Mouse (Mus musculus) heart, adult 9 months (tissue): ENCODE data around the gene Vangl1.
"Not testable (repeated sequence)": the region's sequence is repeated elsewhere in the genome, so short reads cannot be mapped to it uniquely, and the experiment has no call there.

Source experiments
- DNase-seq, 2 experiments: peaks; one replicate each; pipeline ENCODE4 v3.0.0; 2022; ENCODE audit warnings: low spot score in 2 of 2

The Vangl1 gene

DNA sequence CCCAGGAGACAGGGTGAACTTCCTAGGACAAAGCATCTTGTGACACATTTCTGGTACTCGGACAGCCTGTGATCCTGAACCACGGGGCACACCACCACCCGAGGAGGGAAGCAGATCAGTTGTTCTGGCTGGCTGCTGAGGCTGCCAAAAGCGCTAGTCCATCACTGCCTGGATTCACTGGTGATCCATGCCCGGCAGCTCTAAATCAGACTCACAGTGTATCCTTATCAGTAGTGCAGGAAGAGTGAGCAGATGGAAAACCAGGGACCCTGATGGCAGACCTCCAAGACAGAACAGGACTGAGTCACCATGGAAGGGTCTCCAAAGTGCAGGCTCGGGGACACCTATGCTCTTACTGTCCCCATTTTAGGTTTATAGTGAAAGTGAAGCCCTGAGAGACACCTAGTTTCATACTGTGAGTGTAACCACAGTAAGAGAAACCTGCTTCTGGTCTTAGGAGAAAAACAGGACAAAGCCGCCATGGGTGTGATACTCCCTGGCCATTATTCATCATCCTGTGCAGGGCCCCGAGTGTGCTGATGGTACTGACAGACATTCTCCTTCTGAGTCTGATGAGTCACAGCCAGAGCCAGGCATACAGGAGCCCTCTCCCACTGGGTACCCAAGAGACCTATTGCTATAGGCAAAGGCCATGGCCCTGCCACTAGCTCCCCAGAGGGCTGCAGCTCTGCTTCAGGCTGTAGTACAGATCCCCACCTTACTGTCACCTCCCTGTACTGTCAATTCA lies 30.2 kb downstream of the Vangl1 start:
- no peak for DNase-seq

DNA sequence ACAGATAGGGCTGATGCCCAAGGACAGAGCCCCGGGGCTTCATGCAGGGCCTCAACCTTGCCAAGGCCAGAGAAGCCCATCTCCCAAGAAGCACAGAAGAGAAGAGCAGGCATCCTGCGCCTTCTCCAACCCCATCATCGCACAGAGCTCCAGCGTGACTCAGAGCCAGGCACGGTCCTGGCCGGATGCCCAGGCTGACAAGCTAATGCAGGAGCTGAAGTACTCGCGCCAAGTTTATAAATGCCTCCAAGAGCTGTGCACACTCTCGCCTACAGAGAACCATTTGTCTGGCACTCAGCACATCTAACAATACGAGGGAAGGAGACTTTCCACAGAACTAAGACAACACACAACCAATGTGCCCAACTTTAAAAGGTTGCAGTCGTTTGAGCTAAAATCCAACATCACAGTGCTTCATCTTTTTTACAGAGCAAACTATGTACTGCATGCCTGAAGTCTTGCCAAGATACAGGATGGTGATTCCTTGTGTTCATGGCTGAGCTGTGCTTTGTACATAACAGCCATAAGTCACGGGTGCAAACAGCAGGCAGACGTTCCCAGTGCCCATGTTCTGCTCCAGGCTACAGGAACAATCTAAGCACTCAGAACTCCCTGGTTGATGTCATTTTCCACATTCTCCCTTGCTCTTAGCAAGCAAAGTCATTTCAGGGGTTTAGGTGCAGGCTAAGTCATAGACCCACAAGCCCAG lies 35.1 kb downstream of the Vangl1 start:
- DNase-seq, result peak; percentile 86 to 92

DNA sequence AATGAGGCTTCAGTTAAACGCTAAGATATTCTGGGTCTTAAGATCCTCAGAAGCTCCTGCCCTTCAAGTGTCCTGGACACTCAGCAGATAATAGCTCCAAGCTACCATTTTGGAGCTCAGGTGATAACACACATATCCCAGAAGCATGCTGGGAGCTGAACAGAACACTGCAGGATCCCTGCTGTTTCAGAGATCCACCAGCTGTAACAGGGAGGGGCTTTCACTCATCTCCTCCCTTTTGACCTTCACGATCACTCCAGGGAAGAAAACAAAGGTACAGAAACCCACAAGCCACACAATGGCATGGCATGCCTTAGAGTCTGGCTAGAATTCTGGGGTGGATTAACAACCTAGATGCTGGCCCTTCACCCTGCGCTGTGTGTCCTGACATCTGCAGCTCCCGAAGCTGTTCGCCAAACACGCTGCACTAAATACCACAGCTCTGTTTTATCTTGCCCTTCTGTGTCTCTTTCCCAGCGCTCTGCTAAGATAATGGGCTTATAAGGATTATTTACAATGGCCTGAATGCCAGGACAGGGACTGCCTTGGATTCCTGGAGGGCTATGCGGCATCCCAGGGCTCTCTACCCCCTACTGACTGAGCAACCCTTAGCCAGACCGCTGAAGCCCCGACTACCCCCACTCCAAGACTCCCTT lies 36.8 kb downstream of the Vangl1 start:
- DNase-seq, result no peak

DNA sequence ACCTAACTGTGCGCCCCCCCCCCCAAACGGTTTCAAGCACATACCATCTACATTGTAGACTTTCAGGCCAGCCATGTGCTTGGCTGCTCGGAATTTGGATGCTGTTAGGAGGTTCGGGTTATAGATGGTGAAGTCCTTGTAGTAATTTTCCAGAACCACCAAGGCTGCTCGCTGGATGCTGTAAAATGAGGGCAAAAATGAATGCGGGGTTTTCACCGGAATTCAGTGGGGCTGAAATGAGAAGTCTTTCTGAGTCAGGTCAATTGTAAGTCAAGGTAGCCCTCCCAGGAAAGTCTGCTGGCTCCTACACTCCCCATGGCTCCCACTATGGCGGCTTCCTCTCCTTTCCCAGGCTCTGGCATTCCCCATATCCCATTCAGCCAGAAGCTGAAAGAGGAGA lies 37.7 kb downstream of the Vangl1 start:
- DNase-seq, result no peak

DNA sequence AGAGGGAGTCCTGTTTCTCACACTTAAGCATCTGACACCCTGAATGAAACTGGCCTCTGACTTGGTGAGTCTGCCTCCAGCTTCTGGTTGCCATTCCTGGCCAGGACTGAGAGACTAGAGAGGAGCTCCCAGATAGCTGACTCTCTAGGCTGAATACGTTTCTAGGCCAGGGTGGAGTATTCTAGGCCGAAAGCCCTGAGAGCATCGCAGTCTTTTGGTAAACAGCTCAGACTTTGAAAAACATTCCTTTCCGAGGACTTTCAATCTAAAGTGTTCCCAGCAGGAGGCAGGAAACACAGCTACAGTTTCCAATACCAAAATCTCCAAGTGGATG lies 38.2 kb downstream of the Vangl1 start:
- DNase-seq, result no peak

DNA sequence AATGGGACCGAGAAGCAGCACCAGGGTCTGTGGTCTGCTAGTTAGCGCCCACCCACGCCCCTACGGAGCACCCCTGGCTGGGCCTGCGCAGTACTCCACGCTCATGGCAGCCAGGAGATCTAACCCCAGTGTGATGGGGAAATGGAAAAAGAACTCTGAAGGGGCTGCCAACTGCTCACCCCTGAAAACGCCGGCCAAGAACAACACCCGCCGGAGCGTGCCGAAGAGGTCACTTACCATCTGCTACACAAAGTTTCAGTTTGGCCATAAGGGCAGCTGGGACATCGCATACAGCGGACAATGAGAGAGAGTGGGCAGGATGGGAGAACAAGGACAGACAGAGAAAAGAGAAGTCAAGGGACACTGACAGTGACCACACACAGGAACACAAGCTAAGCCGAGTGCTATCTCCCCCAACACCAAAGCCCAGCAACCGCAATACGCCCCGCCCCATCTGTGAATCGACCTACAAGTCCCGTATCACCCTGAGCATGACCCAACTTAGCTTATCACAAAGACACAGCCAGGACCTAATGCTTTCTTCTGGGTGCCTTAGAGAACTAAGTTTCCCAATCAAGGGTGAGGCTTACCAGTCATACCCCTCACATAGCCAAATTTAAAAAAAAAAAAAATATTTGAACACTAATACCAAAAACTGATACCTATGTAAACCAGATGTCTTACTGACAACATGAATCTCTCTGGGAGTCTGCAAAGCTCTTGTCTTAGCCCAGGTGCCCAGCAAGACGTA lies 38.8 kb downstream of the Vangl1 start:
- DNase-seq, result peak; percentile 18

DNA sequence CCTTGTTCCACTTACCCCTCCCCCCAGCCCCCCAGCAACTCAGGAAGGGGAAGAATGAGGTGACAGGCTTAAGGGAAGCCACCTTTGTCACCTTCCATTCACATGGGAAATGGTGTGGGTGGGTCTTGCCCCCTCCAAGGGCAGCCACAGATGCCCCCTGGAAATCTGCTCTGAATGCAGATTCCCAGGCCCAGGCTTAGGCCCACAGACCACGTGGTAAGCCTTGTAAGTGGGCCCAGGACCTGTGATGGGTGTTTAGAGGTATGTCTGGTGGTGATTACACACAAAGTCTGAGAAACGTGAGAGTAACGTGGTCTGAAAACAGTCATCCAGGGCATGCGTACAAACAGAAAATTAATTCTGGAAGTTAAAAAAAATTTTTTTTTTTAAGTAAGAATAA lies 39.6 kb downstream of the Vangl1 start:
- DNase-seq, result no peak

DNA sequence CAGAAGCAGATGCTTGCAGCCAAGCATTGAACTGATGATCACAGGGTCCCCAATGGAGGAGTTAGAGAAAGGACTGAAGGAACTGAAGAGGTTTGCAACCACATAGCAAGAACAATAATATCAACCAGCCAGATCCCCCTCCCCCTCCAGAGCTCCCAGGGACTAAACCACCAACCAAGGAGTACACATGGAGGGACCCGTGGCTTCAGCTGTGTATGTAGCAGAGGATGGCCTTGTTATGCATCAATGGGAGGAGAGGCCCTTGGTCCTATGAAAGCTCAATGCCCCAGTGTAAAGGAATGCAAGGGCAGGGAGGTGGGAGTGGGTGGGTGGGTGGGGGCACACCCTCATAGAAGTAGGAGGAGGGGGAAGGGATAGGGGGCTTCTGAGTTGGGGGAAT lies 40.6 kb downstream of the Vangl1 start:
- DNase-seq, result not testable (repeated sequence)

DNA sequence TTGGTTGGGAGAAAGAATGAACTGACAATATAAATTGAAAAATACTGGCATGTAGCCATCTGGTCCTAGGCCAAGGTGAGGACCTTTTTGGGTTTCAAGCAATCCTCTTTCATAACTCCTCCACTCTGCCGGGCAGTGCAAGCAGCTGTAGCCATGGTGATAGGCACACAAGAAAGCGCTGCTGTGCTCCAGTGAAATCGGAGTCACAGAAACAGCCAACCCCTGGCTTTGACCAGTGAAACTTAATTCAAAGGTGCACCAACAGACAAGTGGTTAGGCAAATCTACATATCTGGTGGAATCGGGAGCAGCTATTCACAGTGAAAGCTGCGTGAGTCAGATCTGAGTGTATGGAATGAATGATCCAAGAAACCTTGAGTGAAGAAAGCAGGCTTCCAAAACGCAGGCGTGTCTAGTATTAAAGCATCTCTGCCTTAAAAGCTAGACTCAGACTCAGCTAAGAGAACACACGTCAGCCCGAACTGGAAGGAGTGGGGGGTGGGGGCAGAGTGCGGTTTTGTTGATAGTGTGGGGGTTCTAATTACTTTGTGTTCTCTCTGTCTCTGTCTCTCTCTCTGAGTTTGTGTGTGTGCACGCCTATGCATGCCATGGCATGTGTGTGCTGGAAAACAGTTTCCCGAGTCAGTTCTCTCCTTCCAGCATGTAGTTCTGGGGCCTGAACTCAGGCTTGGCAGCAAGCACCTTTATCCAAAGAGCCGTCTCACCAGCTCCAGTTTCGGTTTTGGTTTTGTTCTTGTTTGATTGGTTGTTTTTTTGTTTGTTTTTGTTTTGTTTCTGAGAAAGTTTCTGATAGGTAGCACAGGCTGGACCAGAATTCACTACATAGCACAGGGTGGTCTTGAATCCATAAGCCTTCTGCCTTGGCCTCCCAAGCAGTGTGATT lies 44.8 kb downstream of the Vangl1 start:
- peak in 1 of 2 experiments; percentile 39 for DNase-seq

DNA sequence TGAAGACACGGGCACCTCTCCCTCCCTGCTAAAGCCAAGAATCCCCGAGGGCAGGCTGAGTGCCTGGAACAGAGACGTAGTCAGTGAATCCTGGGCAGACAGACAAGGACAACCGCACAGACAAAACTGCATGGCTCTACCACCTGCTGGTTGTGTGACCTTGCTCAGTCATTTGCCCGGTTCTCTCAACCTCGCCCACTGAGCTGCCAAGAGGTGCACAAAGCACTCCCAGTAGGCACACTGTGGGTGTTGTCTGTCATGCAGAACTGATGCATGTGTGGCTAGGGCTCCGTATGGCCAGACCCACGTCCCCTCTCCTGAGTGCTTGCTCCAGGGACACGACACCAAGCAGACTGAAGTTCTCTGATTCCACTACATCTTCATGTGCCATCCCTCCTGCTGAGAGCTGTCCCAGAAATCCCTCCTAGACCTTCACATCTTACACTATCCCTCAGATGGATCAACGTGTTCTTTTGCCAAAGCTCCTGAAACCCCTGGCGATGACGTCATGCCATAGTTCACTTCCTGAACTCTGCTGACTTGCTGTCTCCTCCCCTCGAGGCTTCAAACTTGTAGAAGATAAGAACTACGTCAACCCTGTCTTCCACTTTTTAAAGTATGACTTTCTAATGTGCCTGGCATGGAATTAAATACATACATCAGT lies 45.6 kb downstream of the Vangl1 start:
- DNase-seq, result no peak

DNA sequence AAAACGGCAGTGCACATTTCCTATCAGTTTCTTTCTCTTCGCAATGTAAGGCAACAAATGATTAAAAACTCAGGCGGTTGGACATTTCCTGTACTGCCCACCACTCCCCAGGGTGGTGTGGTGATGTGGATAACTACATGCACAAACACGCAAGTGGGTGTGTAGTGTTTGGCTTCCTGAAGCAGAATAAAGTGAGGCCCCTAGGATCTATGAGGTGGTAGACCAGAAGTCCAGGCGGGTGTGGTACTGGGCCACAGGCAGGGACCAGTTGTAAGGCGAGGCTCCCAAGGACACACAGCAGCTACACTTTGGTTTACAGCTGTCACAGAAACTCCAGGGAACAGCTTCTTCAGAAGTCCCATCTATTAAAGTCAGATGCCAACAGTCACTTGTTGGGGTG lies 46.8 kb downstream of the Vangl1 start:
- DNase-seq, result no peak

DNA sequence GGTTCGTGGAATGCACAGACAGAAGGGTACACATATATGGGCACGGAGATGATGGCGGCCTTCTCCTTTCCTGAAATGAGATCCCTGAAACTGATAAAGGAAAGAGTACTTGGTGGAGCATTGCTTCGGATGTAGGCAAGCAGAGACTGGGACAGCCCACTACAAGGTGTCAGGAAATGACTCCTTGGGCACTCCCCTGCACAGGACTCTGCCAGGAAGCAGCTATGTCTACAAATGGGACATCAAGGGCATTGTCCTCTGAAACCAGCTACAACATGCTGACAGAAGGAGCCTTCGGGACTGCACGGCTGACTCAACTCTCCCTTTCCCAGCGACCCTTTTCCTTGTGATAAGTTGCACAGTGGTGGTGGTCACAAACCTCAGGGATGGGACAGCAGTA lies 47.8 kb downstream of the Vangl1 start:
- DNase-seq, result no peak

DNA sequence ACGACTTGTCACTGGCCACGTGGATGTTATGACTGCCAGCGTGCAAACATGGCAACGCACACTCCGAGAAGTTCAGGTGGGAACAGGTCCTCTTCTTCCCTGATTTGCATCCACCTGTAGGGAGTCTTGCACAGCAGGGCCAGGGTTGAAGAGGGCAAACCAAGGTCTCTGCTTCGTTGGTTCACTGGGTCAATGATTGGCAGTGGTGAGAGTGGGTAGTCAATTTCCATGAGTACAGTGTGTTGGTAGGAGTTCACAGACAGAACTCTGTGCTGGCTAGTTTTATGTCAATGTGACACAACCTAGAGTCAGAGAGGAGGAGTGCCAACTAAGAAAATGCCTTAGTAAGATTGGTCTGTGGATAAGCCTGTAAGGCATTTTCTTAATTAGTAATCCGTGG lies 50.4 kb downstream of the Vangl1 start:
- DNase-seq, result no peak

DNA sequence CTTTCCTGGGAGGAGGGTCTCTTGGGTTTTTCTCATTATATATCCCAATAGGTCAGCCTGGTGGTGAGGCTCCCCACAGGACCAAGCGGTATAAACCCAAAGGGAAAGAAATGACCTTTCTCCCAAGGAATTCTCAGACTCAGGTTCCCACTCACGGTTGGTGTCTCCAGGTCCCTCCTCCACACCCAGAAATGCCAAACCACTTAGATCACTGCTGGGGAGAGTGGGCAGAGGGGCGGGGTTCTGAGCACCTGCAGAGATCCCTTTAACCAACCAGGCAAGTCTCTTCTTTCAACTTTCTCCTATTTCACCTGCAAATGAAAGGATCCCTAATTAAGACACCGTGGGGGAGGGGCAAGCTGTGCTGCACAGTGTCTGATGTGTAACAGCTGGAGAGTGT lies 51.6 kb downstream of the Vangl1 start:
- DNase-seq, result no peak

DNA sequence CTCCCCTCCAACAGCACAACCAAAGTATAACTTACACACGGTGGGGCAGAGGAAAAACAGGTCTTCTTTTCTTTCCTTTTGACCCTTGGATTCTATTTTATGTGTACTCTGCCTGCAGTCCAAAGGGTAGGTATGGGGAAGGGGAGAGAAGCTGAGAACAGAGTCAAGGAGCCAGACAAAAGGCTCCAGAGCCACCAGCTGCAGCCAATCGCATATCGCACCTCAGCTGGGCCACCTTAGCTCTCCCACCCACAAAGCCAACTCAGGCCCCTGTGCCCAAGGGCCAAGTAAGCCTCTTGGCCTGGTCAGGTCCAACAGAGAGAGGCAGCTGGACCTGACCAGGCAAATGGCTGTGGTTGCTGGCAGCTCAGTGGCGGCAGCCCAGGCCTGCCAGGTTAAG lies 52.0 kb downstream of the Vangl1 start:
- no peak for DNase-seq

DNA sequence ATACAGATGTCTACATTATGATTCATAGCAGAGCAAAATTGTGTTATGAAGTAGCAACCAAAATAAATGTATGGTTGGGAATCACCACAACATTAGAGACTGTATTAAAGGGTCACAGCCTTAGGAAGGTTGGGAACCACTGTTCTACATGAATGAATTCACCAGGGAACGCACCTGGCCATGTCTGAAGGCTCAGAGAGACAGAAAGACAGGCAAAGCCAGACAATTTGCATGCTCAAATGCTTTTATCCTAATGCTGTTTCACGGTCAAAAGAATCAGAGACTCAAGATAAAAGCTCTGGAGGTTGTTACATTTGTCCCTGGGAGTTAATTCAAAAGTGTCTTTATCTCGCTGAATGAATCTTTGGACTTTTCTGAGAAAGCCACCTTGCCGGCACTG lies 52.6 kb downstream of the Vangl1 start:
- DNase-seq, result no peak

DNA sequence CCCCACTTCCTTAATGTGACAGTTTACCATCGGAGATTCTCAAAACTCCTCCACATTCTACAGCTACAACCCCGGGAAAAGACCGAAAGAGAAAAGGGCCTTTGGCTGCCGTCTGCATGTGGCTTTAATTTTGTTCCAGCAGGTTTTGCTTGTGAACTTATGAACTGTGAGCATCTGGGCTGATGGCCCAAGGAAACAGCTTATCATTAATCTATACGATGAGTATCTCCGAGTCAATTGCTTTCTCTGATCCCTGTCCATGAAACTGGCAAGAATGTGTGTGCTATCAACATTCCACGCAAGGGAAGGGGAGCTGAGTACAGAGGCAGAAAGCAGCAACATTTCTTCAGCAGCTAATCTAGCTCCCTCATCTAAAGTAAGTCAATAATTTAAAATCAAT lies 54.6 kb downstream of the Vangl1 start:
- DNase-seq, result no peak

DNA sequence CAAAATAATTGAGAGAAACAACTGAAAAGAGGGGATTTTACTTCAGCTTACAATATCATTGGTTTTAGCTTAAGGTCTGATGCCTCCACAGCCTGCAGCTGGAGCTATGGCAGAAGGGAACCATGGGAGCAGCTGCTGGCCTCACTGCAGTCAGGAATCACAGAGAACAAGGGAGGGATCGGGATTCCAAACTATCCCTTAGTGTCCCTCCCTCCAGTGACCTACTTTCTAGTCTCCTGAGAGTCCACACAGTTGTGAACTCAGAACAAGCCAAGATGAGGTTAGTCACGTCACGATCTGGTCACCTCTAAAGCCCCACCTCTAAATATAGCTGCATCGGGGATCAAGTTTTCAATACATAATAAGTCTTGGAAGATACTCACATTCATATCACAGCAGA lies 57.3 kb downstream of the Vangl1 start:
- DNase-seq, result peak; percentile 32 to 51

DNA sequence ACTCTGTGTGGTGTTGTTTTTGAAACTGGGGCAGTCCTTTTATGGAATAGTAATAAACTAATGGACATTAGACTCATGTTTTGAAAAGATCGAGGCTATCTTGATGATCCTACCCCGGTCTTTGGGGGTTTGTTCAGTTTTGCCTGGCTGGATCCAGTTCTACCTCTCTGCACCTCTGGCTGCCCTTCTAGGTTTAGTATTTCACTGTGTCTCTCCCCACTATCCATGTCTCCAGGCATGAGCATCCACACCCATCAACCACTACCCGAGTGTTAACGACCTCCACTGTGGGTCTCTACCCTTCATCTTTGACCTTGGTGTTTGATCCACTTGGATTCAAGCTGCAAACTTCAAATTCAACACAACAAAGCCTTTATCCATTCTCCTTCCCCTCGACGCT lies 58.1 kb downstream of the Vangl1 start:
- DNase-seq, result no peak

DNA sequence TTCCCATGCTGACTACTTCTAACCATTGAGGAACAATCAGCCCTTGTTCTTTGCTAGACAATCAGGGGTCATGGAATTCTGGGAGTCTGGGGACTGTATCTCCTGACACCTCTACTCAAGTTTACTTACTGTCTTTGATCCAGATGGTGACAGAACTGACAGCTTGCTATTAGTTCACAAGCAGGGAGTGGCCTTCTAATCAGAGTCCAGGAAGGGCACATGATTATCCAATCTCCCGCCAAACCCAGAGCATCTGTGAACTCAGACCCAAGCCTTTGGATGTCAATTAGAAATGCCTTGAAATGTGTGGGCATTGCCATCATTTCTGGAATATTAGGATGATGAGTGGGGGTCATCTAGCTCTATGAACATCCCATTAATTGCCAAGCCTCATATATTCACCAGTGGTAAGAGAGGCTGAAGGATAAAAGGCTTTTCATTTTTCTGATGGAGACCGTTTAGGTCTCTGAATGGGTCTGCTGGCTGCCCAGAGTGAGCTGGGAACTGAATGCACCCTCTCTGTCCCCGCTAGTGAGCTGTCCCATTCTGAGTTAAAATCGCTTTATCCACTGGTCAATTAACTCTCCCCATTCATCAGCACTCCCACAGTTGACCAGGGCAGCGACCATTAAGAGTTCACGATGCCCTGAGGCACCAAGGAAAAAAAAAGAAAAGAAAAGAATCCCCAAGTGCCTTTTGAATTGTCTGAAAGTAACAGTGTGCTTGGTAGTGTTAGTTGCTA lies 58.7 kb downstream of the Vangl1 start:
- DNase-seq, result no peak
